Mouse (Mus musculus) liver, embryonic 14.5 days (tissue): ENCODE measurements around the gene Eif2b4. TPM values are rescaled to one million over a fixed set of nuclear protein-coding genes. Genes with fewer than 3 reads are reported as not detected.
"Not testable (repeated sequence)": the region's sequence is repeated elsewhere in the genome, so short reads cannot be mapped to it uniquely, and the experiment has no call there.

Source experiments
- ATAC-seq: fragments of 200-750 bp; cut with Nextera tagmentation; 2 replicates; pipeline ENCODE4 v1.8.0; 2017; ENCODE audit warnings: moderate number of reproducible peaks, mild to moderate bottlenecking, moderate library complexity; ENCODE audit not compliant: insufficient read depth
- DNase-seq, 3 experiments: peaks; one replicate each; pipeline ENCODE4 v3.0.0-alpha.2; 2012 to 2013; ENCODE audit warnings: low read depth in 3 of 3, low spot score in 3 of 3
- H3K27ac ChIP-seq: fragments of 300-500 bp; sonication (generic); 2 replicates; pipeline ENCODE4 v1.5.1; 2014; ENCODE audit warnings: moderate library complexity, mild to moderate bottlenecking, control low read depth, inconsistent platforms
- H3K27me3 ChIP-seq: fragments of 300-500 bp; sonication (generic); 2 replicates; pipeline ENCODE4 v1.6.1; 2014; ENCODE audit warnings: mild to moderate bottlenecking, low read length, moderate library complexity; ENCODE audit not compliant: control insufficient read depth, insufficient read depth
- H3K36me3 ChIP-seq: fragments of 300-500 bp; sonication (generic); replicated peaks from 2 replicates; pipeline ENCODE4 v1.6.1; 2014; ENCODE audit warnings: low read depth; ENCODE audit not compliant: control insufficient read depth, insufficient read depth
- H3K4me1 ChIP-seq, 2 experiments: fragments of 200-500 bp in 1 of 2; fragments of 300-500 bp in 1 of 2; sonication (generic) in 1 of 2; replicated peaks; 2 replicates each; pipeline ENCODE4 v1.6.1; 2012 to 2014; ENCODE audit warnings: antibody characterized with exemption in 1 of 2, inconsistent platforms in 1 of 2, low read length in 1 of 2; ENCODE audit not compliant: control insufficient read depth in 2 of 2, insufficient read depth in 2 of 2
- H3K4me2 ChIP-seq: fragments of 300-500 bp; sonication (generic); 2 replicates; pipeline ENCODE4 v1.6.1; 2014; ENCODE audit warnings: low read depth, mild to moderate bottlenecking, control low read depth, moderate library complexity
- H3K4me3 ChIP-seq, 2 experiments: fragments of 200-500 bp in 1 of 2; fragments of 300-500 bp in 1 of 2; sonication (generic) in 1 of 2; 2 replicates each; pipeline ENCODE4 v1.5.1; 2012 to 2014; ENCODE audit warnings: low read depth in 2 of 2, low read length in 2 of 2, mild to moderate bottlenecking in 2 of 2, control low read depth in 1 of 2, inconsistent platforms in 1 of 2, moderate library complexity in 1 of 2; ENCODE audit not compliant: insufficient read depth in 1 of 2
- H3K9ac ChIP-seq: fragments of 300-500 bp; sonication (generic); replicated peaks from 2 replicates; pipeline ENCODE4 v1.6.1; 2014; ENCODE audit warnings: mild to moderate bottlenecking, control low read depth, moderate library complexity
- H3K9me3 ChIP-seq: fragments of 300-500 bp; sonication (generic); 2 replicates; pipeline ENCODE4 v1.6.1; 2016; ENCODE audit warnings: low read length, mixed read lengths; ENCODE audit not compliant: control insufficient read depth
- CTCF ChIP-seq: IDR thresholded peaks from 2 replicates; pipeline ENCODE4 v1.5.1; 2016; ENCODE audit warnings: antibody characterized with exemption, low read depth, control low read depth
- EP300 ChIP-seq: IDR thresholded peaks from 2 replicates; pipeline ENCODE4 v1.6.1; 2016; ENCODE audit warnings: antibody characterized with exemption, low read depth
- WGBS: fragments of 180-500 bp; shearing (Covaris S2); extraction: QIAGEN DNeasy Blood & Tissue Kit; methylation state at CpG from one replicate; pipeline ENCODE4 v1.1.7; 2014; ENCODE audit not compliant: insufficient replicate concordance; 5-methylcytosine and 5-hydroxymethylcytosine counted together
- polyA plus RNA-seq, 2 experiments: library from polyadenylated mRNA; depleted of rRNA in 1 of 2; stranded (reverse) in 1 of 2; unstranded in 1 of 2; fragments of >200 nt; fragmentation: Nextera tagmentation in 1 of 2; extraction: Ambion mirVana in 1 of 2; gene quantifications; 2 replicates each; pipeline versions ENCODE4 v1.2.1 to v1.2.3; 2012 to 2014

Eif2b4 gene
- polyA plus RNA-seq, 2 experiments: 29.9 to 46.1 TPM

DNA sequence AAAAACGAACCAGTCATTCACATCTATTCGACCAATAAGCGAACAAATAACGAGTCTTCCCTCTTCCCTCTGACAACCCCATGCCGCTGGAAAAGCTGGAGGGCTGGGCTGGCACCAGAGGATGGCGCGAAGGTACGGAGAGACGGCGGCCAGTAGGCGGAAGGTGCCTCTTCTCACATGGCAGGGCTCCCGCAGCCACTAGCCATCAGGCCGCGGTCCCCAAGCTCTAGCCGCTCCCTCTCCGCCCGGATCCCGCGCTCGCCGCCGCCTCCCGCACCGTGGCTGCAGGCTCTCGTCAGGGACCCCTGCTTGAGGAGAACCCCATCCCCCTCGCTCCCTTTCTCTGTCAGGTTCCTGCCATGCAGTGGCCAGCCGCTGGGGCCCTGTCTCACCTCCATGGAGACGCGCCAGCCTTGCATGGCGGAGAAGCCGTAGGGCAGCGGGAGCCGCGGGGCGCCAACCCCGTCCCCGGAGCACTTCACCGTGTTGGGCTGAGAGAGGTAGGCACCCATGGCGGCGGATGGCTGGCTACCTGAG is 26.7 kb upstream of the Eif2b4 start:
- Histone ChIP-seq H3K4me3 (peak overlapping the region; percentile 88 to 96), H3K9me3 (no peaks in the 10 kb centered on the region), H3K27me3 (no peaks in the 10 kb centered on the region), H3K27ac (peak overlapping the region; percentile 84), H3K36me3 (peaks cover 8% of the 10 kb centered on the region; the same call in 1 of the 2 replicates), H3K9ac (peak overlapping the region; percentile 92), H3K4me2 (peak overlapping the region; percentile 83), H3K4me1 (peaks cover 21 to 22% of the 10 kb centered on the region in 2 experiments)
- under 1% methylated on average over 40 of the region's 40 CpGs for WGBS
- DNase-seq (peak in 1 of 3 experiments; percentile 31), ATAC-seq (peak; percentile 47)
- TF ChIP-seq EP300 (no peak), CTCF (peak; percentile 36)

GRCm38 (mm10) chr5:31219474-31219873 is 26.2 kb upstream of the Eif2b4 start:
- H3K36me3 ChIP-seq: peaks cover 8% of the 10 kb centered on the region; the same call in 1 of the 2 replicates
- WGBS: under 1% methylated on average over 11 of the region's 11 CpGs
- ATAC-seq: no peak
- peak overlapping the region; percentile 88 to 96 for H3K4me3 ChIP-seq
- H3K27ac ChIP-seq: peak overlapping the region; percentile 84
- H3K4me1 ChIP-seq: peaks cover 24 to 25% of the 10 kb centered on the region in 2 experiments
- DNase-seq: no peak
- H3K9me3 ChIP-seq: no peaks in the 10 kb centered on the region
- no peaks in the 10 kb centered on the region for H3K27me3 ChIP-seq
- TF ChIP-seq CTCF (no peak), EP300 (no peak)
- peak overlapping the region; percentile 83 for H3K4me2 ChIP-seq
- peak overlapping the region; percentile 92 for H3K9ac ChIP-seq

- 0% methylated on average over 2 of the region's 2 CpGs for WGBS
- H3K36me3 ChIP-seq: peaks cover 8% of the 10 kb centered on the region; the same call in 1 of the 2 replicates
- H3K4me2 ChIP-seq: peak overlapping the region; percentile 83
- peak overlapping the region; percentile 92 for H3K9ac ChIP-seq
- TF ChIP-seq EP300 (no peak), CTCF (peak; percentile 33; the same call in 1 of the 2 replicates)
- peaks cover 24 to 25% of the 10 kb centered on the region in 2 experiments for H3K4me1 ChIP-seq
- H3K27me3 ChIP-seq: no peaks in the 10 kb centered on the region
- H3K4me3 ChIP-seq: peak overlapping the region; percentile 88 to 96
- H3K27ac ChIP-seq: peak overlapping the region; percentile 84
- ATAC-seq (no peak), DNase-seq (peak; percentile 55 to 70 (median 57))
- no peaks in the 10 kb centered on the region for H3K9me3 ChIP-seq
Observed at GRCm38 (mm10) chr5:31219070-31219469, 25.8 kb upstream of the Eif2b4 start.

DNA sequence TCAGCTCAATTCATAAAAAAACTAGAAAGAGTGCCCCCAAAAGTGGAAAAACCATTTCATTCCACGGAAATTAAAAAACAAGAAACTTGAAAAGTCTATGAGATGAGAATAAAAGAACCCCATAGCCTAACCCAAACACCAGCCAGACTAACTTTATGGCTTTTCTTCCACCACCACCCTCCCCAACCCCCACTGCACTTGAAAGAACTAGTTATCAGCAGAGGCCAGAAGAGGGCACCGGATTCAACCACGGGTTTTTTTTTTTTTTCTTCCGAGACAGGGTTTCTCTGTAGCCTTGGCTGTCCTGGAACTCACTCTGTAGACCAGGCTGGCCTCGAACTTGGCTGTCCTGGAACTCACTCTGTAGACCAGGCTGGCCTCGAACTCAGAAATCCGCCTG is 25.1 kb upstream of the Eif2b4 start:
- WGBS: 19% methylated on average over 7 of the region's 7 CpGs
- peak overlapping the region; percentile 83 for H3K4me2 ChIP-seq
- H3K27me3 ChIP-seq: no peaks in the 10 kb centered on the region
- ATAC-seq: peak; percentile 24
- no peaks in the 10 kb centered on the region for H3K9me3 ChIP-seq
- H3K27ac ChIP-seq: peak overlapping the region; percentile 84
- TF ChIP-seq EP300 (peak; percentile 71), CTCF (peak; percentile 39; the same call in 1 of the 2 replicates)
- peaks cover 8% of the 10 kb centered on the region; the same call in 1 of the 2 replicates for H3K36me3 ChIP-seq
- H3K4me3 ChIP-seq: peak overlapping the region; percentile 58 to 96; a peak in 3 of 4 replicates
- peak overlapping the region; percentile 54 for H3K9ac ChIP-seq
- peaks cover 24 to 25% of the 10 kb centered on the region in 2 experiments for H3K4me1 ChIP-seq
- peak; percentile 73 to 76 (median 74) for DNase-seq

DNA sequence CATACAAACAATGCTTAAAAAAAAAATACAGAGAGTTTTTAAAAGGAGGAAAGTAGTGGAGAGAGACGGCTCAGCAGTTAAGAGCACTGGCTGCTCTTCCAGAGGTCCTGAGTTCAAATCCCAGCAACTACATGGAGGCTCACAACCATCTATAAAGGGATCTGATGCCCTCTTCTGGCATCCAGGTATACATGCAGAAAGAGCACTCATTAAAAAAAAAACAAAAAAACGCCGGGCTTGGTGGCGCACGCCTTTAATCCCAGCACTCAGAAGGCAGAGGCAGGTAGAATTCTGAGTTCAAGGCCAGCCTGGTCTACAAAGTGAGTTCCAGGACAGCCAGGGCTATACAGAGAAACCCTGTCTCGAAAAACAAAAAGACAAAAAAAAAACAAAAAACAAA is 23.3 kb upstream of the Eif2b4 start:
- not testable (repeated sequence) for H3K4me2 ChIP-seq, H3K9ac ChIP-seq, H3K4me3 ChIP-seq, ATAC-seq, H3K36me3 ChIP-seq, H3K27me3 ChIP-seq, H3K27ac ChIP-seq, DNase-seq, H3K9me3 ChIP-seq
- peaks cover 23 to 25% of the 10 kb centered on the region in 2 experiments for H3K4me1 ChIP-seq
- 66% methylated on average over 6 of the region's 6 CpGs for WGBS
